Mouse (Mus musculus) C2C12 (cell line): ENCODE data around the gene Ildr2.

ENCODE experiments used
- CTCF ChIP-seq: IDR thresholded peaks from one replicate; pipeline ENCODE4 v1.5.1; 2011; ENCODE audit not compliant: control insufficient read depth, insufficient read depth, insufficient read length
- MAX ChIP-seq: IDR thresholded peaks from one replicate; pipeline ENCODE4 v1.6.1; 2011; ENCODE audit warnings: mild to moderate bottlenecking, control low read depth
- USF1 ChIP-seq: IDR thresholded peaks from one replicate; pipeline ENCODE4 v1.6.1; 2011; ENCODE audit warnings: low read depth, mild to moderate bottlenecking, control low read depth, moderate library complexity

DNA sequence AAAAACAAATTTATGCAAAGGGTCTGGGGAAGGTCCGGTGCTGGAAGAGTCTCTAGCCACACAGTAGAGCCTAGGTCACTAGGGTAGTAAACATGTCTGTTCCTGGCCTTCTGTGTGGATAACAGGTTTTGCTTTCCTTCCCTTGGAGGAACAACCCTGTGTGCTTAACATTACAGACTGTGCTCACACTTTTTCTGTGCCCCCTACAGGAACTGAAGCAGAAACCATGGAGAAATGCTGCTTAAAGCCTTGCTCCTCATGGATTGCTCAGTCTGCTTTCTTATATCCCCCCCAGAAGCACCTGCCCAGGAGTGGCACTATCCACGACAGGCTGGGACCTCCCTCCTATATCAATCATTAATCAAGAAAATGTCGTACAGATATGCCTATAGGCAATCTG is 107.9 kb downstream of the Ildr2 start:
- TF ChIP-seq CTCF (no peak), MAX (no peak), USF1 (no peak)
